Mouse (Mus musculus) ES-E14 (cell line): ENCODE measurements around the gene Klf5.

ENCODE experiments used
- MAFK ChIP-seq: IDR thresholded peaks from 2 replicates; pipeline ENCODE4 v1.6.1; 2014; ENCODE audit warnings: mild to moderate bottlenecking, low read depth, low read length, inconsistent platforms; ENCODE audit not compliant: insufficient read depth
- ZNF384 ChIP-seq: IDR thresholded peaks from 2 replicates; pipeline ENCODE4 v1.6.1; 2012; ENCODE audit warnings: low read depth, low read length, inconsistent platforms

GRCm38 (mm10) chr14:99275827-99276226 lies 22.7 kb upstream of the Klf5 start:
- TF ChIP-seq MAFK = no peak
- no peak for TF ChIP-seq ZNF384
